Mouse (Mus musculus) urinary bladder, postnatal 36 days (tissue): ENCODE data around the gene Tent4b.

Source experiments
- DNase-seq, 2 experiments: peaks; one replicate each; pipeline ENCODE4 v3.0.0; 2022; ENCODE audit warnings: low spot score in 2 of 2, mixed read lengths in 1 of 2

The Tent4b gene

DNA sequence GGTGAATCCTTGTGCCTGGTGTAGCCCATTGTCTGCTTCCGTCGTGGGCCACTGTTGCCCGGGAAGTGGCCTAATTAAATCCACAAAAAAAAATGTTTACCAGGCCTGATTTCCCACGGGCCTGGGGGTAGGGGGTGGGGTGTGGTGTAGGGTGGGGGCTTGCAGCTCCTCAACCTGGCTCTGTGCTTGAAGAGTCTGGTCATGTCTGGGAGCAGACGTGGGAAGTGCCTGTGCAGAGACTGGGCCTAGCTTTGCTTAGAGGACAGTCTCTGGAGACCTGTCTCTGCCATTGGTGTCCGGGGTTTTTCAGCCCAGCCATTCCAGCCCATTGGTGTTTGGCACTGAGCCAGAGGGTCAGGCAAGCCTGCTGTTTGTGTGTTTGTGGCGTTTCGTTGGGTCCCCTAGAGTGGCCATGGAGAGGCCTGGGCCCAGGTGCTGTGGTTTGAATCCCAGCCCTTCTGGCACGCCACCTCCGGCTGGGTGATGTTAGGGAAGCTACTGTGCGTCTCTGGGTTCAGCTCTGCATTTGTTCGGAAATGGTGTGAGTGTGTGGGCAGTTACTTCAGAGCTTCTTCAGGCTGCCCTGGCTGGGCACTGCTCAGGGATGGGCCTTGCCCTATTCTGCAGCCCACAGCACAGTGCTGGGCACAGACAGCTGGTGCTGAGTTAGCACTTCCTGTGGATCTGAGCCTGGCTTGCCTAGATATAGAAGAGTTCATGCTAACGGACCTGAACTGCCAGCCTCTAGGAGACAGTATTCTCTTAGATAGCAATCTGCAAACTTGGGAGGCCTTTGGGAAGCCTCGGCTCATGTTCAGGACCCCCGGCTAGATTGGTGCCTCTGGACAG is 102.8 kb downstream of the Tent4b start:
- no peak for DNase-seq

DNA sequence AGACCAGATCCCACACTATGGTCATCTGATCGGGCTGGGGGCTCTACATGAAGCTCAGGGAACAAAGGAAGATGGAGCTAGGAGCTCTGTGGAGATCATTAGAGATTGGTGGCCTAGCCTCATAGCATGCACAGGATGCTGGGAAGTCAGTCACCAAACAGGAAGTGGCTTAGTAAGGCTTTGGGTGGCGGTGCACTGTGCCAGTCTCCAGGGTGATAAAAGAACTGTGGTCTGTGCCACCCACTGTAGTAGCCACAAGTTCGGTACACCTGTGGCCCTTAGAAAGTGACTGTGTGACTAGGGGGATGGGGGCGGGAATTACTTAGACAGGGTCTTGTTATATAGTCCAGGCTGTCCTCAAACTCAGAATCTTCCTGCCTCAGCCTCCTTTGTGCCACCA is 106.8 kb downstream of the Tent4b start:
- no peak for DNase-seq

DNA sequence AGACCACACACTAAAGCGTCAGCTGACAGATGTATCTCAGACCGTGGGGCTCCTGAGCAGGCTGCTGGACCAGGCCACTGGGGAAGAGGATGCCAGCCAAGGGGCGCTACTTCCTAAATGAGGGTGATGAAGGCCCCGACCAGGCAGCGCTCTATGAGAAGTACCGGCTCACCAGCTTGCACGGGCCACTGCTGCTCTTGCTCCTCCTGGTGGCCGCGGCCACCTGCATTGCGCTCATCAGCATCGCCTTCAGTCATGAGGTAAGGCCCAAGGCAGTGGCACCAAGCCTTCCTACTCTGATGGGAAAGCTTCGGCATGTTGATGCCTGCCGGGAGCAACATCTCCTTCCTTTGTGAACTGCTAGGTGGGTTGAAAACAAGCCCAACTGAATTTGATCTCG is 107.5 kb downstream of the Tent4b start:
- no peak for DNase-seq

DNA sequence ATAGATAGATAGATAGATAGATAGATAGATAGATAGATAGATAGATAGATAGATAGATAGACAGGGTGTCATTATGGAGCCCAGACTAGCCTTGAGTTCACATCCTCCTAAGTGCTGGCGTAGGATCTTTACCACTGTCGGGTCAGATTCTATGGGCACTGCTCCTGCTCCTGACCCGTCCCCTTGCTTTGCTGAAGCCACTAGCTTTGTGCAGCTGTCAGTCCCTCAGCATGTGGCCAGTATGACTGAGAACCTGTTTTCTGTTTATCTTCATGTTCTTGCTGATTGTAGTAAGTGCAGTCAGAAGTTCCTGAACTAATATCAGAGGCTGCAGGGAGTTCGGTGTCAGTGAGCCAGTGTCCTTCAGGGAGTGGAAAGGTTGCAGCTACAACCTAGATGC is 108.7 kb downstream of the Tent4b start:
- no peak for DNase-seq
